Mouse (Mus musculus) ES-E14 (cell line): ENCODE data around the gene Fubp3. TPM values are rescaled to one million over a fixed set of nuclear protein-coding genes. Genes with fewer than 3 reads are reported as not detected.

ENCODE experiments used
- DNase-seq: peaks from one replicate; pipeline ENCODE4 v3.0.0-alpha.2; 2013; ENCODE audit warnings: low read depth, low spot score
- H3K27ac ChIP-seq: 2 replicates; pipeline ENCODE4 v1.5.1; 2012; ENCODE audit warnings: low read depth, mild to moderate bottlenecking, low read length, moderate library complexity, mixed read lengths; ENCODE audit not compliant: poor library complexity, insufficient read depth, severe bottlenecking
- H3K36me3 ChIP-seq: 2 replicates; pipeline ENCODE4 v1.6.1; 2012; ENCODE audit warnings: mild to moderate bottlenecking, low read length, moderate library complexity, mixed read lengths; ENCODE audit not compliant: control insufficient read depth, poor library complexity, insufficient read depth, severe bottlenecking
- H3K4me1 ChIP-seq, 2 experiments: fragments of 150-350 bp in 1 of 2; sonication (generic) in 1 of 2; 2 replicates each; pipeline ENCODE4 v1.6.1; 2012; ENCODE audit warnings: low read length in 2 of 2, mild to moderate bottlenecking in 1 of 2, mixed read lengths in 1 of 2; ENCODE audit not compliant: control insufficient read depth in 2 of 2, insufficient read depth in 2 of 2, poor library complexity in 1 of 2
- H3K4me3 ChIP-seq, 2 experiments: fragments of 150-350 bp in 1 of 2; sonication (generic) in 1 of 2; 2 replicates each; pipeline ENCODE4 v1.5.1; 2012; ENCODE audit warnings: low read length in 2 of 2, low read depth in 1 of 2, mild to moderate bottlenecking in 1 of 2, mixed read lengths in 1 of 2; ENCODE audit not compliant: insufficient read depth in 1 of 2, poor library complexity in 1 of 2, severe bottlenecking in 1 of 2
- H3K9ac ChIP-seq: 2 replicates; pipeline ENCODE4 v1.6.1; 2012; ENCODE audit warnings: low read depth, mild to moderate bottlenecking, low read length, mixed read lengths; ENCODE audit not compliant: poor library complexity, insufficient read depth, severe bottlenecking
- H3K9me3 ChIP-seq: fragments of 150-350 bp; sonication (generic); 2 replicates; pipeline ENCODE4 v1.6.1; 2012; ENCODE audit warnings: low read depth, mild to moderate bottlenecking, low read length; ENCODE audit not compliant: control insufficient read depth, insufficient read depth
- CHD2 ChIP-seq: IDR thresholded peaks from 2 replicates; pipeline ENCODE4 v1.6.1; 2014; ENCODE audit warnings: mild to moderate bottlenecking, low read depth, low read length, inconsistent platforms
- HCFC1 ChIP-seq: IDR thresholded peaks from 2 replicates; pipeline ENCODE4 v1.6.1; 2012; ENCODE audit warnings: low read length, inconsistent platforms, borderline replicate concordance; ENCODE audit not compliant: insufficient read depth
- MAFK ChIP-seq: IDR thresholded peaks from 2 replicates; pipeline ENCODE4 v1.6.1; 2014; ENCODE audit warnings: mild to moderate bottlenecking, low read depth, low read length, inconsistent platforms; ENCODE audit not compliant: insufficient read depth
- ZC3H11A ChIP-seq: IDR thresholded peaks from 2 replicates; pipeline ENCODE4 v1.6.1; 2012; ENCODE audit warnings: low read depth, mild to moderate bottlenecking, inconsistent platforms, low read length, borderline replicate concordance
- ZNF384 ChIP-seq: IDR thresholded peaks from 2 replicates; pipeline ENCODE4 v1.6.1; 2012; ENCODE audit warnings: low read depth, low read length, inconsistent platforms
- in situ Hi-C, 2 experiments: fragments of 600-800 bp; cut with MboI; formaldehyde crosslinking; loops; one replicate each; pipeline ENCODE4 v1.15.1; 2025; ENCODE audit warnings: low sequenced_read_pairs in 2 of 2, inconsistent platforms in 1 of 2; ENCODE audit not compliant: unreplicated experiment in 2 of 2
- total RNA-seq: library from RNA; depleted of rRNA; stranded (reverse); fragments of 300-350 nt; gene quantifications from 2 replicates; pipeline ENCODE4 v1.2.3, GENCODE M21; 2012

The Fubp3 gene
- total RNA-seq, 1 experiment = 94.4 TPM

DNA sequence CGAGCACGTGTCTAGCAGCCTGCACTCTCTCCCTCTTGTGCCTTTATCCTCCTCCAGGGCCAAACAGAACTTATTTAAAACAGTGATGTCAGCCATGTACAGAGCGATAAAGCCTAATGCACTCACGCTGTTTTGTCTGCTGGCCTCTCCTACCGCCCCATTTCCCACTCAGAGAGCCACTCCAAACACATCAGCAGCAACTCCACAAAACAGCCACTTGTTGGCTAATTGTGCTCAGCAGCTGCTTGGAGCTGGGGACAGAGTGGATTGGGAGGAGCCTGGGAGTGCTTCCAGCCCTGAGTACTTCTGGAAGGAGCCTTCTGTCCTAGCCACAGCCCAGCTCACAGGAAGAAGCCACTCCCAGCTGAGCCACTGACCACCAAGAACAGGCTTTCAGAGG lies 35.4 kb upstream of the Fubp3 start:
- H3K4me3 ChIP-seq = no peak overlapping the region
- H3K4me1 ChIP-seq = no peaks in the 10 kb centered on the region
- TF ChIP-seq MAFK = no peak
- no peak for TF ChIP-seq ZC3H11A
- no peak for TF ChIP-seq HCFC1
- TF ChIP-seq CHD2 = no peak
- no peak for TF ChIP-seq ZNF384
- H3K9me3 ChIP-seq = no peaks in the 10 kb centered on the region
- DNase-seq = no peak
- no peak overlapping the region for H3K27ac ChIP-seq
- no peak overlapping the region for H3K9ac ChIP-seq
- in situ Hi-C loops = no loop called here
- H3K36me3 ChIP-seq = no peaks in the 10 kb centered on the region

DNA sequence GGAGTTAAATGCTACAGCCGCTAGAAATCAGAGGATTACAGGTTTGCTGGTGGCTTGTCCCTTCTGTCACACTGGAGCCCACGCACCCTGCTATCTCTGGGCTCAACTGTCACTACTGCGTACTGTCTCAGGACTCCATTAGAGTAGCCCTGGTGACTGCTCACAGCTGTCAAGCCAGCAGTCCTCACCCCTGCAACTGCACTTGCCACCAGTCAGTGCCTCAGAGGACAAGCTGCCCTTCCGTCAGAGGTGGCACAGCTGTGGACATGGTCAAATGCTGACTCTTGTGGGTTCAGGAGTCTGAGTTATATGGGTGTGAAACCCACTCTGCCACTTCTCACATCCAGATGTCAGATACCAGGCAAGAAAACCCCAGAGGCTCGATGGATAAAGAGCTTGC lies 33.7 kb upstream of the Fubp3 start:
- no peak for DNase-seq
- Histone ChIP-seq H3K4me1 (no peaks in the 10 kb centered on the region; a peak in 2 of 4 replicates), H3K9me3 (no peaks in the 10 kb centered on the region), H3K36me3 (no peaks in the 10 kb centered on the region), H3K4me3 (no peak overlapping the region), H3K9ac (no peak overlapping the region), H3K27ac (no peak overlapping the region)
- no peak for TF ChIP-seq MAFK
- TF ChIP-seq ZC3H11A = no peak
- TF ChIP-seq ZNF384 = no peak
- TF ChIP-seq HCFC1 = no peak
- TF ChIP-seq CHD2 = no peak
- in situ Hi-C loops = no loop called here

DNA sequence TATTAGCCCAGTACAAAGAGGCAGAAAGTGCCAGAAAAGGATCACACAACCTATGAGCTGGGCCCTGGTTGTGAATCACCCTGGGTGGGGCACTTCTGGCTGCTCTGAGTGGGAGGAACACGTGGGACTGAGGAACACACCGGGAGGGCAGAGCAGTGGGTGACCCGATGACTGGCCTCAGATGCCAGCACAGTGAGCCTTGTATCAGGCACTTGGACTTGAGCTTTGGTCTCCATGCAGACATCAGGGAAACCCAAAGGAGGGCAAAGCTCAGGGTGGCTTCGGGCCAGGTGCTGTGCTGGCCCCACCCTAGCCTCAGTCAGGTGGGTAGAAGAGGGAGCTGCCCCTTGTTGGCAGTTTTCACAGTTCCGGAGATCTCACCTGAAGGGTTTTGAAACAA lies 30.9 kb upstream of the Fubp3 start:
- no peak for TF ChIP-seq MAFK
- TF ChIP-seq ZC3H11A = no peak
- TF ChIP-seq HCFC1 = no peak
- no peak for TF ChIP-seq ZNF384
- no peak for TF ChIP-seq CHD2
- Histone ChIP-seq H3K36me3 (no peaks in the 10 kb centered on the region), H3K9ac (no peak overlapping the region), H3K4me3 (no peak overlapping the region), H3K4me1 (peaks cover 10% of the 10 kb centered on the region in 2 experiments; a peak in 3 of 4 replicates), H3K27ac (no peak overlapping the region), H3K9me3 (no peaks in the 10 kb centered on the region)
- in situ Hi-C loops = no loop called here
- no peak for DNase-seq

DNA sequence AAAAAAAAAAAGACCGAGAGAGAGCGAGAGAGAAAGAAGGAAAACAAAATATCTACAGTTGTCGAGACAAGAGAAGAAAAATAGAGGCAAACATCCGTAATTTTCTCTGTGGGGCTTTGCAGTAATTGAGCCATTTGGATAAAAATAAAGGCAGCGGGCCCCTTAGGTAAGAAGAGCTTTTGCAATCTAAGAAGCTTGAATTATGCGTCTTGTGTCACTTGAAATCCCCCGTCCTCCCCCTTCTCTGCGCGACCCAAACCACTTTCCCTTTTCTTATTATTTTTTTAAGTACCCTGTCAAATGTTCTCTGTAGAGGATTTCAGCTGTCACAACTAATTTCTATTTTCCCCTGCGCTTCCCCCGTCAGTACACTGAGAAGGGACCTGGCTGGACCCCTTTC lies 24.7 kb upstream of the Fubp3 start:
- no peak overlapping the region for H3K9ac ChIP-seq
- no peaks in the 10 kb centered on the region for H3K36me3 ChIP-seq
- no peak for DNase-seq
- in situ Hi-C loops = no loop called here
- no peaks in the 10 kb centered on the region for H3K9me3 ChIP-seq
- TF ChIP-seq CHD2 = no peak
- no peak overlapping the region for H3K4me3 ChIP-seq
- peaks cover 10 to 19% of the 10 kb centered on the region in 2 experiments; a peak in 3 of 4 replicates for H3K4me1 ChIP-seq
- H3K27ac ChIP-seq = no peak overlapping the region

DNA sequence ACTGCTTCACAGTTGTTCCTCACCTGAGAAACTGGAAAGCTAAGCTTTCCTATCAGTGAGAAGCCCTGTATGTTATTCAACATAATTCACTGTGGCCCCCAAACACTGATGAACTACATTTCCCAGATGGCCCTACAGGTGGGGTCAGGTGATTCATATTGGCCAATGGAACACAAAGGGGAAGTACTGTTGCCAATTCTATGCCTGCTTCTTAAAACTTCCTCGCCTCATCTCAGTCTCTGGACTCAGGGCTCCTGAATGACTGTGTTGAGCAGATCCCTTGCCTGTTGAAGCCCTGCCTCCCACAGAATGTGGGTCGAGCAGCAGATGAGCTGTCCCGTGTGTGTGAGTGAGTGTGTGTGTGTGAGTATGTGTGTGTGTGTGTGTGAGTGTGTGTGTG lies 21.9 kb upstream of the Fubp3 start:
- Histone ChIP-seq H3K9ac (no peak overlapping the region), H3K9me3 (no peaks in the 10 kb centered on the region), H3K36me3 (no peaks in the 10 kb centered on the region), H3K4me1 (peaks cover 4 to 12% of the 10 kb centered on the region in 2 experiments; a peak in 1 of 4 replicates), H3K27ac (no peak overlapping the region; the same call in 1 of the 2 replicates), H3K4me3 (peak overlapping the region; percentile 29 to 35; a peak in 2 of 4 replicates)
- TF ChIP-seq MAFK (no peak), CHD2 (peak; percentile 77), HCFC1 (peak; percentile 97)
- in situ Hi-C loops = no loop called here
- no peak for DNase-seq
